Mouse (Mus musculus): ENCODE data around the gene Eif2ak3.

The Eif2ak3 gene

DNA sequence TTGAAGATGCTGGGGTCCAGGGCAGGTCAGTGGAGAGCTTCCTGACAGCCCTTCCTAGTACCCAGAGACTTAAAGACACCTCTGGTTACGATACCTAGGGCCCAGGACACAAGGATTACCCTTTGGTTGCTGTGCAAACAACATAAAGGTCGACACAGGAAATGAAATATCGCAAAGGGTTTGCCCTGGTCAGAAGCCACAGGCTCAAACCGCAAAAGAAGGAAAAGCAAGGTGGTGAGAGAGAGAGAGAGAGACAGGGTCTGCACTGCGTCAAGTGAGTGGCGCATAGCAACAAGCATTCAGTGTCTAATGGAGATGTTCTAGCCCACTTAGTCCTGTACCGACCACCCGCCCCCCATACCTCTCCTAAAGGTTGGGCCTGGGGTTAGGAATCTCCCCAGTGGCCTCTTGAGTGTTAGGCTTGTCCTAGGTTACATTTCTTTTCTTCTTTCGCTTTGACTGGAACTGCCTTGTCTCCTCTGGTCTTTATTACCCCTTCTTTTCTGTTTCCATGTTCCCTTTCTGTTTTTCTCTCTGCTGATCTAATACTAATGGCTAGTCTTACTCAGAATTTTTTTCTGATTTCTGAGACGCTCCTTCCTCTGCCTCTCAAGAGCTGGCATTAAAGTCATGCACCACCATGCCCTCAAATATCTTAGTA lies 13.0 kb upstream of the Eif2ak3 start:
- DNase-seq: no peak

DNA sequence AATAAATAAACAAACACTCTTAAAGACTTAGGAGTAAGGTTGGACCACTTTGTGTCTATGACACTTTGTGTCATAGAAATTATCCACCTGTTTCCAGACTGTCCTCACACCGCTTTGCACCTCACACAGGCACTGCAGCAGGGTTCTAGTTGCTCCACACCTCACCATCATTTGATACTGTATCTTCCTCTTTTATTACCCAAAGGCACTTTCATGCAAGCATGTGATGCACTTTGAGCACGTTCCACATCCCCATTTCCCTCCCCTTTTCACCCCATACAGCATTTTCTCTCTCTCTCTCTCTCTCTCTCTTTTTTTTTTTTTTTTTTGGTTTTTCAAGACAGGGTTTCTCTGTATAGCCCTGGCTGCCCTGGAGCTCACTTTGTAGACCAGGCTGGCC lies 7.0 kb upstream of the Eif2ak3 start:
- DNase-seq: no peak

DNA sequence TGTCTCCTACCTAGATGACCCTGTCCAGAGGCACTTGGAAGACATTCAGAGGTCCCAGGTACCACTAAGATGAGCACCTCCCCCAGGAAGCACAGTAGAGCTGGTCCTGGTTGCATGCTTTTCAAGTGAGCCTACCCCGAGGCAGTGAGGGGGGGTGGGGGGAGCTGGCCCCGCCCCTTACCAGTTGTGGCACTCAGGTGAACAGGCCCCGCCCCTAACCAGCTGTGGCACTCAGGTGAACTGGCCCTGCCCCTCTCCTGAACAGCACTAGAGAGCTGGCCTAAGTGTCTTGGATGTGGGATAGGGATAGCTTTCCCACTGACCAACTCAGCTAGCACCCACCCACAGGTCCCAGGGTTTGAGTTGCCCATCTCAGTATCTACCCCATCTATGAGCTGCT lies 5.8 kb upstream of the Eif2ak3 start:
- no peak for DNase-seq

DNA sequence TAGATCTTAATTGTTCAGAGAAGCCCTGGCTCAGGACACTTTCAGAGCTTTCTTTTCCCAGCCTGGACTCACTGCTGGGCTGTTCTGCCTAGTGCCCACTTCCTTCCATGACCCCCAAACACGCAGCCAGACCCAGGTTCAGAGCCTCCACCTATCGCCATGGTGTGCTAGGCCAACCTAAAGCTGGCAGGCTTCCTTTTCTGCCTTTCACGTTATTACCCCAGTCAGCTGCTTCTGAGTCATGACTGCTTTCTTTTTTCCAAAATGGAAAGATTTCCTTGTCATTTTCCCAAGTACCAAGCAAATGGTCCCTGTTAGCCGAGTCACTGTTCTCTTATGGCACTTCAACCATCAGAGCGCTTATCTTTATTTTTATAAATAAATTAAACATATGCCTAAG lies 4.0 kb upstream of the Eif2ak3 start:
- no peak for DNase-seq

DNA sequence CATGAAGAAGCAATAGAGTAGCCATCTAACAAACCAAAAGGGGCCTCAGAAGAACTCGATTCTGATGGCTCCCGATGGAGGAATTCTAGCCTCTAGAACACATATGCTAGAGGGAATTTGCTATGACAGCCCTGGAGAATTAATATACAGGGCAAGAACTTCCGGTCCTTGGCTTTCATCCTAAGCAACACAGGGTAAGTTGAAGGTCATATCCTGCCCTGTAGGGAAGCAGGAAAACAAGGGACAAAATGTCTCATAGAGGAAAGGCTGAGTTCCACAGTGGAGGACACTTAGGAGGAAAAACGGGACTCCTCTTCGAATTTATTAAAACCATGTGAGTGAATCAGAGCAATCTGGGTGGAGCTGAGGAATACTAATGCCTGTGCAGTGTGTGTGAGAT lies 1.3 kb upstream of the Eif2ak3 start:
- DNase-seq: no peak

DNA sequence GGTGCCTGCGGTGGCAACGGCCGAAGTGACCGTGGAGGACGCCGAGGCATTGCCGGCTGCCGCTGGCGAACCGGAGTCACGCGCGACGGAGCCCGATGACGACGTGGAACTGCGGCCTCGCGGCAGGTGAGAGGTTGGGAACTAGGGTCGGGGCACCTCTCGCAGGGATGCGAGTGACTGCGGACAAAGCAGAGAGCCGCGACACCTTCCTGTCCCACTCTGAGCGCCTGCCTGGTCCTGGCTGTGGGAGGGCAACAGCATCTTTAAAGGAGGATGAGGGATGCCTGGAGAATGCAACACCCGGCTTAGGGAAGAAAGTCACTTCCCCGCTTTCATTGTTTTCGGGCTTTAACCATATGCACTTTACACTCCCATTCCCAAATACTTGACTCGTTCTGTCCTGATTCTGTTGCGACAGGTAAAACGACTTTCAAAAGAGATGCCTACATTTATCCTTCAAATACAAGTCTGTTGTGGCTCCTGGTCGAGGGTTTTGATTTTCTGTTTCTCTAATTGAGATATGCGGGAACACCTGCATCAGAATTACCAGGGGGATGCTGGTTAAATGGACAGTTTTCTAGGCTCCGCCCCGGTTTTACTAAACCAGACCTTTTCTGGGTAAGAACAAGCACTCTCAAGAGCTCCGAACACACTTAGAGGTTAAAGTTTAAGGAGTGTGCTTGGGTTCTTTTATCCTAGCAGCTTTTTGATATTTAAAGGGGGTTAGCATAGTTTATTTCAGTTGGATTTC lies 756 bp downstream of the Eif2ak3 start:
- peak; percentile 34 for DNase-seq

DNA sequence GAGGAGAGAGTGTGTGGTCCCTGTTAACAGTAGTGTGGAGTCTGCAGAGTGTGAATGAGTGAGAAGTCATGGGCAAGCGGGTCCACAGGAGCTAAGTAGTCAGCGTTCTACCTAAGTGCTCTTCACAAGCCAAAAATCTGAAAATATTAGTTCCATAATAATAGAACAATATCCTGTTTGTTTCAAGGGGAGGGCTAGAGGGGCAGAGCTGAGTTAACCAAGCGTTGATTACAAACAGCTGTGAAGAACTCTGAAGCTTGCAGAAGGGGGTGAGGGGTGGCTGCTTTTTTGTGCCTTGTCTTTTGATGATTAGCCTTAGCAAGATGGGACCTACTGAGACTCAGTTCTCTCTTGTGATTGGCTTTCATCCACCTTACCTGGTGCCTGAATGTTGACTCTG lies 3.1 kb downstream of the Eif2ak3 start:
- no peak for DNase-seq

DNA sequence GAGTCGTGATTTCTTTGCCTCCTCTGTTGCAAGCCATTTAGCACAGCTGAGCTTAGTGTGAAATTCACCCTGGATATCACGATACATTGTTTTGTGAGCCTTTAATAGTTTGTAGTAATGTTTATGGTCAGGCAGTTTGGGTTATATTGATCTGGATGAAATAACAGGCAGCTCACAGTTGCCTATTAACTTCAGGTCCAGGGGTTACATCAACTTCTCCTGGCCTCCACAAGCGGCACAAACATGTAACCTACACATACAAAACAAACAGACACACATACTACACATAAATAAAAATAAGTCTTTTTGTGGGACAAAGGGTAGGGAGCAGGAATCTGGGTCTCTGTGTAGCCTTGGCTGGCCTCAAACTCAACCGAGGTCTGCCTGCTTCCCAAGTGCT lies 9.1 kb downstream of the Eif2ak3 start:
- DNase-seq: no peak

DNA sequence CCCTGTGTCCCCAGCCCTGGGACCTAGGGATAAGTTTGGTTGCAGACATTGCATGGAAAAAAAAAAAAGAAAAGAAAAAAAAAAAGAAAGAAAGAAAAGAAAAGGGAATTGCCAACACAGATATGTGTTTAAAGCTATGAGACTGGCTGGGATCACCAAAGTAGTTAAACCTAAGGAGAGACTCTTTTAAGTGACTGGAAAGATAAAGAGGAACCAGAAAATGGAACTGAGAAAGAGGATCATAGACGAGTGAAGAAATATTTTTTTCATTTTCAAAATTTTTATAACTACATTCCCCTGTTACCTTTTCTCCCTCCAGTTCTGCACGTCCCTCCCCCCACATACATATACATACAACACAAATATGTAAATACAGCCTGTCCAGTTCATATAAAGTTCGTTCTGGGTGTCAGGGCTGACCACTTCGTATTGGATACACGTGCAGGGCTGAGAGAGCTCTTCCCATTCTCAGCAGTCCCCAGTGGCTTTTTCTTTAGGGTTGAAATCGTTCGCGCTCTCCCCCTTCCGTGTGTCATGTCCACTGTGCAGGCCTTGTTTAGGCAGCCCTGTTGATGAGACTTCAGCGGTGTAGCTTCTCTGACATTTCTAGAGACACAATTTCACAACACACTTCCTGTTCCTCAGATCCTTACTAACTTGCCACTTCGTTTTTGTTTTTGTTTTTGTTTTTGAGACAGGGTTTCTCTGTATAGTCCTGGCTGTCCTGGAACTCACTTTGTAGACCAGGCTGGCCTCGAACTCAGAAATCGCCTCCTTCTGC lies 11.4 kb downstream of the Eif2ak3 start:
- no peak for DNase-seq

DNA sequence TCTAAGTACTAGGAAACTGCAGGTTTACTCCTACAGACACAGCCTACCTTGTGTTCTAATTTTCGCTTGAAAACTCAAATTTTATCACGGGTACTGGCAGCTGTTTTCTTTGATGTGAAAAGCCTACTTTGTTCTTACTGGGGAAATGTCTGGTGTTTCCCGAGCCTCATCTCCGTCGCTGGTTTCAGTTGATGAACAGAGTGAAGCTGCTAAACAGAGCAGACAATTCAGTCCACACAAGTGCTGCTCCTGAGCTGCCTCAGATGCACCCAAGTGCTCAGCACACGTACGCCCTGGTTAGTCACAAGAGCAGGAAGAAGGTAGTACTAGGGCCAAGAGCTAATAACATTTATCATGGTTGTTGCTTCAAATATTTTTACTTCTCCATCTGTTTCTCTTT lies 18.4 kb downstream of the Eif2ak3 start:
- DNase-seq: no peak

DNA sequence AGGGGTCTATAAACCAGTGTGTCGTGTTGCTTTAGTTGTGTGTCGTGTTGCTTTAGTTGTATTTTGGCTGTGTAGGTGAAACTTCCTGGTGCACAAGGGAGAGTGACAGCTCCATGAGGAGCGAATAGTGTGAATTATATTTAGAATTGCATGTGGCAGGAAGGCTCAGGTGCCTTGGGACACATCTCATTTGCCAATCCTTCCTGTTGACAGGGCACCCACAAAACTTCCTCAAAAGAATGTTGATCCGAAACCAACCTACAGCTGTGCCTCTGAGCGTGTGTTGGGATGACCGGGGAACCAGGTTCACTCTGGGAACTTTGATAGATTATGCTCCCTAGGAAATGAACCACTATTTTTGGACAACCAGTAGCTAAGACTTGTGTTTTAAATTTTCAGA lies 20.0 kb downstream of the Eif2ak3 start:
- DNase-seq: no peak

DNA sequence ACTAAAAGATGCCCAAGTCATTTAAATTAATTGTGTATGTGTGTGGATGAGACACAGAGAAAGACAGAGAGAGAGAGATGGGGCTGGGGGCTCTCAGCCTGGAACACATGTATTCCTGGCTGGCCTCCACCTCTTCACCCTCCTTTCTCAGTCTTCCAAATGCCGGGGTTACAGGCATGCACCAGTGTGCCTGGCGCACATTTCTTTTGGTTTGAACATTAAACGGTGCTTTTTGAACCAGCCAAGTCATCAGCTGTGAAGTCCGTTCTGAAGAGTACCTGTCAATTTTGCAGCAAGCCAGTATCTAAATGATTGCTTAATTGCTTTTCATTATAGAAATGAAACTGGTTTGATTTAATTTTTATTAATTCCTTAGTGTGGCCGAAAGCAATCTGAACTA lies 22.4 kb downstream of the Eif2ak3 start:
- no peak for DNase-seq

DNA sequence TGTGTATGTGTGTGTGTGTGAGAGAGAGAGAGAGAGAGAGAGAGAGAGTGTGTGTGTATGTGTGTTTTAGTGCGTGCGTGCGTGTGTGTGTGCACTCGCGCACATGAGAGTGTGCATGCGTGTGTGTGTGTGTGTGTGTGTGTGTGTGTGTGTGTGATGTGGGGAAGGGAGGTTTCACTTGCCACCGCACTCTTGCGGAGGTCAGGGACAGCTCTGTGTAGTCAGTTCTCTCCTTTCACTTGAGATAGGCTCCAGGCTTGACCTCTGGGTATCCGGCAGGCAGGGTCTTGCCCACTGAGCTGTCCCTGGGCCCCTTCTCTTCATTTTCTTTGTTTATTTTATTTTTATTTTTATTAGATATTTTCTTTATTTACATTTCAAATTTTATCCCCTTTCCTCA lies 23.0 kb downstream of the Eif2ak3 start:
- no peak for DNase-seq

DNA sequence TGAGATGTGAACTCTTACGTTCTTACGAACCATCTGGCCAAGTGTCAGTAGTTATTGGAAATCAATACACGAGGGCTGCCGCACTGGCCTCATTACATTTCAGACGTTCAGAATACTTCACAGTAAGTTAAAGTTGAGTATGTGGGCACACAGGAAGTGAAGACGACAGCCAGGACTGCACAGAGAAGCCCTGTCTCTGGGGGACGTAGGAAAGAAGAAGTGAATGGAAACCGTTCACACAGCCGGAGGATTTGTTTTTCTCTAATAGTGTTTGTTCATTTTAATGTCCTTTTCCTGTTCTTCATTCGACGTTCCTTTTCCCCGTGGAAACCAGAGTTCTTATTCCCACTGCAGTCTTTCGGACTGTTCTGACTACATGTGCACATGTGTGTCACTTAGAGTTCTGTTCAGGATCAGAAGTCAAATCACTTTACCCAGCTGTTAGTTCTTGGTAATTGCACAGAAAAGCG lies 27.2 kb downstream of the Eif2ak3 start:
- DNase-seq: no peak

DNA sequence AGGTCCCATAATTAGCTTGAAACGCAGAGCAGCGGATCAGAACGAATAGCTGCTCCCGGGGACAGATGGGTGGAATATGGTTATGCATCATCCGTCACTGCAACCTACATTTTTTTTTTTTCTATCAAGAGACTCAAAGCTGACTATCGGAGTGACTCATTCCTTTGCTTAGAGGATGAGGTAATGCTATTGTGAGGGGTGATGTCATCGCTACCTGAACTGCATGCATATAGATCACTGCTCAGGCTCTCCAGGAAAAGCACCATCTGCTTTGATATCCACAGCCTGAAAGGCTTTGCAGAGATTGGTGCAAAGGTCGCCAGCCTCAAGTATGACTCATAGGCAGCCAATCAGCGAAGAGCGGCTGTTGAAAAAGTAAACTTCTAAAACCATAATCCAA lies 27.8 kb downstream of the Eif2ak3 start:
- DNase-seq: peak; percentile 73

DNA sequence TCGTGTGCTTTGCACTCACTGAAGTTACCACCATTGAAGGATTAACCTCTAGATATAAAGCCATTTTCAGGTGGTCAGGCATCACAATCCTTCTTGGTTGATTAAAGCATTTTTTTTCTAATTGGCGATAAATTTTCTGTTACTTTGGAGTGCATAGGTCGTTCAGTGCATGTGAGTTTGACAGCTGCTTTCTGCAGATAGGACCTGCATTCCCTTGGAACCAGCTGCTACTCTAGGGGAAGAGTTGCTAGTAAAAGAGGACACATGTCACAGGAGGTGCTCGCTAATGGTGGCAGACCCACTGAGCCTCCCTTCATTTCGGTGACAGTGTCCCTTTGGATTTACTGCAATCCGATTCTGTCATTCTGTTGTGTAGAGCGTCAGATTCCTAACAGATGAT lies 28.3 kb downstream of the Eif2ak3 start:
- DNase-seq: no peak

DNA sequence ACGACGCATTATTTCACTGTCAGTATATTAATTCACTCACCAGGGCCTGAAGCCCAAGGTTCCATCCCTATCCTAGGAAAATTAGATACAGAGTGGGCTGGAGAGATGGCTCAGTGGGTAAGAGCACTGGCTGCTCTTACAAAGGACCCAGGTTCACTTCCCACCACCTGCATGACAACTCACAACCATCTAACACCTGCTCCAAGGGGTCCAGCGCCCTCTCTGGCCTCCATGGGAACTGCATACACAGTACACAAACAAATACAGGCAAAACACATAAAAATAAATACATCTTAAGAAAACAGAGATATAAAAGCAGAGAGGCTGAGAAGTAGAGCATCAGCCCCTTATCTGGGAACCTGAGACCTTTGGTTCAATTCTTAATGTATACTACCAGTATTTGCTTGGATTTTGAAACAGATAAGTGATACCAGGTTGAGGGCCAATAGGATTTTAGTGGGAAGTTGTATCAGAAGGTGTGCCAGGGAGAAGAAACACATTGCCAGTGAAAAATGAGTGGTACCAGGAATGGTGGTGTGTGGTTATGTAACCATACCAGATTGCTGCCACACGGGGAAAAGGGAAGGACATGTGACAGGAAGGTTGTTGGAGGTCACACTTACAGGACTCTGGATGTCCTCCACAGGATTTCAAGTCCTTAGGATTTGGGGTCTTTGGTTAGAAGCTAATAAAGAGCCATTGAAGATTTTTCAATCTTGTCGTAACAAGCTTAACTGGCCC lies 29.9 kb downstream of the Eif2ak3 start:
- DNase-seq: peak; percentile 11

DNA sequence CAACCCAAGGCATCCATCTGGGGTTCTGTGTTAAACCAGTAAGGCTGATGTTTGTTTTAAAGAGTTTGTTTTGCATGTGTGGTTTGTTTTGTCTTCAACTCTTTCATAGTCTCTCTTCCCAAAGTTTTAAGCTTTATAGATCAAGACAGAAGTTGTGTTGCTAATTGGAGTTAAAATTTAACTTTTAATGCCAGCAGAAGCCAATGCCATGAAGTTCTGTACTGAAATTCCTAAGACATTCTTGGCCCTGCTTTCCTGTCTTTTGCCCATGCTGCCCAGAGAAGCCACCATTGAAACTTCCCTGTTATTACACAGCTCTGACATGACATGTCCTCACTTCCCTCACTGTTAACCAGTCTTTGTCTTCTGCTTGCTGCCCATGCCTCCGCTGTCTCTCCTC lies 30.7 kb downstream of the Eif2ak3 start:
- no peak for DNase-seq

DNA sequence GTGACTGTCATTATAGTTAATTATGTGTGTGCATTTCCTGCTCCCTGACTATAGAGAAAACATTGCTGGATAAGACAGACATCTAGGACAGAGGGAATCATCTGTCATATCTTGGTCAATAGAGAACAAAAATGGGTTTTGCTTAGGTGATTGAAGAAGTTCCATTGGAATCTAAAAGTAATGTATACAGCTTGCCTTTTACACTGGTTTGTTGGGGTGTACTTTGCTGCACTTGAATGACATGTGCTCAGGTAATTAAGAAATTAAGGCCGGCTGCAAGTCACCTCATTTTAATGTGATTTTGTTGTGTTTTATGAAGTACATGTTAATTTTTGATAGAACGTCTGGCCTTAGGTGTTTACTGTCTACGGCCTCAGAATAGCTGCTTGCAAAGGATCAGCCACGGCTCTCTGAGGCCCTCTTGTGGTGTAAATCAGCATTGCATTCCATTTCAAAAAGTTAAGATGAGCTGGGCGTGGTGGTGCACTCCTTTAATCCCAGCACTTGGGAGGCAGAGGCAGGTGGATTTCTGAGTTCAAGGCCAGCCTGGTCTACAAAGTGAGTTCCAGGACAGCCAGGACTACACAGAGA lies 36.5 kb downstream of the Eif2ak3 start:
- peak; percentile 74 for DNase-seq

DNA sequence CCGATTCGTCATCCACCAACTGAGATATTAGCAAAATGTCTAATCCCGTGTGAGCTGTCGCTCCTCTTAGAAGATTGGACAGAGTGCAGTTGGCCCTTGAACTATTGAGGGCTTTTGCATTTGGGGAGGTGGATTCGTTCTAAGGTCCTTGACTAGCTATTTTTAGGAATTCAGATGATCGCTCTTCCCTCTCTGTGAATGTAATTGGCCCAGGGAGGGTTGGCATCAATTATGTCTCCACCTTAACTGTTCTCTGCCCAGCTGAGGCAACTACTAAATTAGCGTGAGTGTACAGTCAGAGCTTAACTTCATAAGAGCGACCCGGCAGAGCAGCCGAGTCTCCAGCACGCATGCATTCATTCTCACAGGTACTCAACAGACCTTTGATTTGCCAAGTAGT lies 43.7 kb downstream of the Eif2ak3 start:
- no peak for DNase-seq

DNA sequence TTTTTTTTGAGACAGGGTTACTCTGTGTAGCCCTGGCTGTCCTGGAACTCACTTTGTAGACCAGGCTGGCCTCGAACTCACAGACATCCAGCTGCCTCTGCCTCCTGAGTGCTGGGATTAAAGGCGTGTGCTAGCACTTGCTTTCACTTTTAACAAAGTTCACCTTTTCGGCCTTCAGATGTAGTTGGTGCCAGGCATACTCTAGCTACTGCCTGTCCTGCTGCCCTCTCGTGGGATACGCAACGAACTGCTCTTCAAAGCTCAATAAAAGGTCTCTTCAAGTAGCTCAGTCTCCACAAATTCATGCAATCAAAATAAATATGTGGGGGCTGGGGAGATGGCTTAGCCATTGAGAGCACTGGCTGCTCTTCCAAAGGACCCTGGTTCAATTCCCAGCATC lies 53.9 kb downstream of the Eif2ak3 start:
- no peak for DNase-seq

DNA sequence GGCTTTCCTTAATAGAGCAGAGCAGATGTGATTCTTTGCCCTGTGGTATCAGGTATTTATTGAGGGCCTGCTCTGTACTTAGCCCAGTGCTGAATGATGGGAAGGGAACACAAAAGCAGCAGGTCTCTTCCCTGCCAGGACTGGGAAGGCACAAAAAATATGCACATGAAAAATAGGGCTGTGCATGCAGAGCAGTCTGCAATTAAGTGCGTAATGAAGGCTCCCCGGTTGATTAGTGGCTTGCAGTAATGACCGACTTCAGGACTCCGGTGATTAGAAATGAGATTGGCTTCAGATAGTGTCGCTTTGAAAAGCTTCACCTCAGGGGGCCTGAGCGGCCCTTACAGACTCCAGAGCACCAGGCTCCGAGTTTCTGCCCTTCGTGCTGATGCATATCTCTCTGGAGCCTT lies 55.3 kb downstream of the Eif2ak3 start:
- DNase-seq: no peak

DNA sequence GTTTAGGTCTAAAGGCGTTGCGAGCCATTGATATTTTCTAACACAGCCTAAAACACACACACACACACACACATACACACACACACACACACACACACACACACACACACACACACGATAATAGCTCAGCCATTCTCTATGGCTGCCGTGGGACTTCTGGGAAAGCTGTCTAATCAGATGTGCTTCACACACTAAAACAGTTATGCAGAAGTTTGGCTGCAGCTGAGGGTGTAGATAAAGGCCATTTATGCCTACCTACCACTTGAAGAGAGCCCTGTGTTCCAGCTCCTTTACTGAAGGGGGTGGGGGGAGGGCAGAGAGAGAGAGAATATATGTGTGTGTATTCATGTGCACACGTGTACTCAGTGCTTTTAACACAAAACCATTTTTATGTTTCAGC lies 59.4 kb downstream of the Eif2ak3 start:
- no peak for DNase-seq

Data from right cerebral cortex, adult 18-20 months (tissue).